Mouse (Mus musculus): ENCODE measurements around the gene Itm2b. TPM values are rescaled to one million over a fixed set of nuclear protein-coding genes. Genes with fewer than 3 reads are reported as not detected.

Itm2b gene
- polyA plus RNA-seq, 2 experiments = 533 to 997 TPM

DNA sequence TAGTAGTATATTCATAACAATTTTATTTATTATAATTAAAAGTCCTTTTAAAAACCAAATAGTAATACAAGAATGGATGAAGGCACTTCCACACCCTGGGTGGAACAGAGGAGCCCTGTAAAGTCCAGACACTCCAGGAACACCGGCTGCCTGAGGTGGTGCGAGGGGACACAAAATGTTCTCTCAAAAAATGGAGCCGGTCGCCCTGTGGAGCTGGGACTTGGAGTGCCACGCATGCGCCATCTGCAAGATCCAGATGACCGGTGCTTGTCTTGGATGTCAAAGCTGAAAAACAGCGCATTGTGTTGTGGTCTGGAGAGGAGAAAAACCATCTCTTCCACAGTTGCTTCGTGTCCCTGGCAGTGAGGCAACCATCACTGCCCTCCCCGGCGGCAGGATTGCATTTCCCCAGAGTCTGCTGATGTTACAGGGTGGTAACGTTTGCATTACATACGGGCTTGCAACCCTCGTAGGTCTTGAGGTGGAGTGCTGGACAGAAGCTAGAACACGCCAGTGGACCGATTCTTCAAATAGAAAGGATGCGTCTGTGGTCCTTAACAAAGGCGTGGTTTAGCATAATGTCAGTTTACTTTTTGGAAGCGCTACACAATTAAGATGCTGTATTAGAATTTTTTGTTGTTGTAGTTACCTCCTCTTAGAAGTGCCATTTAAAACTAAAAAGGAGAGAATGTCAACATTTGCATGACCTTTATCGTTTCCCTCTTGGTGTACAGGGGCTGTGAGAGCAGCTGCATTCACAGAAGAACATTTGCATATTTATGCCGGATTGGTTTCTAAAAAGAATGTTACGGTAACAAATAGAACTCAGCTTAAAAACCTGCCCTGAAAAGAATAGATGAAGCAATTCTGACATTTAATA is 49.9 kb downstream of the Itm2b start:
- no peak for ATAC-seq (ENCODE audit: low FRiP score, low read depth)
- no peak overlapping the region for H3K4me2 ChIP-seq (replicated peaks; ENCODE audit: low read depth, low read length, severe bottlenecking)
- WGBS = 82% methylated on average over 22 of the region's 22 CpGs
- no peak for TF ChIP-seq POLR2A (IDR thresholded peaks at IDR 0.05; ENCODE audit: borderline replicate concordance, extremely low read depth, insufficient read depth, insufficient read length)
- no peaks in the 10 kb centered on the region for H3K4me1 ChIP-seq (ENCODE audit: control insufficient read depth, insufficient read depth, low read length)
- no peak overlapping the region for H3K9ac ChIP-seq (ENCODE audit: low read depth, low read length, severe bottlenecking)
- no peaks in the 10 kb centered on the region for H3K9me3 ChIP-seq (ENCODE audit: control insufficient read depth, low read length)
- H3K36me3 ChIP-seq (ENCODE audit: control insufficient read depth, insufficient read depth, low read length) = no peaks in the 10 kb centered on the region
- no peak overlapping the region for H3K27ac ChIP-seq (replicated peaks; ENCODE audit: low read depth, low read length)
- DNase-seq (ENCODE audit: low spot score) = no peak
- H3K27me3 ChIP-seq (ENCODE audit: control insufficient read depth, insufficient read depth, low read length) = no peaks in the 10 kb centered on the region
- H3K4me3 ChIP-seq (replicated peaks; ENCODE audit: low read length) = no peak overlapping the region

DNA sequence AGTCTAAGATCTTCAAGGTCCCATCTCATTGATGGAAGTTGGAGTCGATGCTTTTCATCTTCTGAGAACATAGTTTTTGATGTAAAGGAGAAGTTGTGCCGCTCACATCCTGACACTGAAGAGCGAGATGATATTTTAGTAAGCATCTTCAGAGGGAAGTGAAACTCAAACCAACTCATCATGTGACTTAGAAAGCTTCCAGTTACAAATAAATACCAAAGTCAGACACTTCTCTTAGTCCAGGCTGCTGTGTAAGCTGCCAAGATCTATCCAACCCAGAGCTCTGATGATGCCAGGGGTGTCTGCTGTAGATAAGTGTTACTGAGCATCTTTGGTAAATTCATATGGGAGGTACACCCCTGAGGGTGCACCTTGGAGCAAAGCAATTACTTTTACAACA is 51.2 kb downstream of the Itm2b start:
- no peak overlapping the region for H3K27ac ChIP-seq (replicated peaks; ENCODE audit: low read depth, low read length)
- H3K4me3 ChIP-seq (replicated peaks; ENCODE audit: low read length) = no peak overlapping the region
- no peaks in the 10 kb centered on the region for H3K9me3 ChIP-seq (ENCODE audit: control insufficient read depth, low read length)
- H3K9ac ChIP-seq (ENCODE audit: low read depth, low read length, severe bottlenecking) = no peak overlapping the region
- no peaks in the 10 kb centered on the region for H3K36me3 ChIP-seq (ENCODE audit: control insufficient read depth, insufficient read depth, low read length)
- no peak for ATAC-seq (ENCODE audit: low FRiP score, low read depth)
- 90% methylated on average over 3 of the region's 3 CpGs for WGBS
- H3K27me3 ChIP-seq (ENCODE audit: control insufficient read depth, insufficient read depth, low read length) = no peaks in the 10 kb centered on the region
- DNase-seq (ENCODE audit: low spot score) = no peak
- H3K4me1 ChIP-seq (ENCODE audit: control insufficient read depth, insufficient read depth, low read length) = no peaks in the 10 kb centered on the region
- no peak for TF ChIP-seq POLR2A (IDR thresholded peaks at IDR 0.05; ENCODE audit: borderline replicate concordance, extremely low read depth, insufficient read depth, insufficient read length)
- no peak overlapping the region for H3K4me2 ChIP-seq (replicated peaks; ENCODE audit: low read depth, low read length, severe bottlenecking)

DNA sequence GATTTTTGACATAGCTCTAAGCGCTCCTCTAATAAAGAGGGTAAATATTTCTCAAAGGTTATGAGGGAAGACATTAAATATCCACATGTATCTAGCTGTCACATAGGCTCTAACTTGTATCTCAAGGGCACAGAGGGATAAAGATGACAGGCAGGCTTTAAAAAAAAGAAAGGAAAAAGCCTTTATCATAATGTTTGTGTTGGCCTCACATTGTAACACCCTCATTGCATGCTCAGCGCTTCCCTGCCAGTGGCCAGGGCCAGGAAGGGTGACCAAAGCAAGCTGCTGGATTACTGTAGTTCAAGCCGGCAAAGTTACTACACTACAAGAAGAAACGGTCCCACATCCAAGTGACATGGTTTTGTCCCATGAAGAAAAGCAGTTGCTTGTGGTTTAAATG is 53.7 kb downstream of the Itm2b start:
- no peak for ATAC-seq (ENCODE audit: low FRiP score, low read depth)

DNA sequence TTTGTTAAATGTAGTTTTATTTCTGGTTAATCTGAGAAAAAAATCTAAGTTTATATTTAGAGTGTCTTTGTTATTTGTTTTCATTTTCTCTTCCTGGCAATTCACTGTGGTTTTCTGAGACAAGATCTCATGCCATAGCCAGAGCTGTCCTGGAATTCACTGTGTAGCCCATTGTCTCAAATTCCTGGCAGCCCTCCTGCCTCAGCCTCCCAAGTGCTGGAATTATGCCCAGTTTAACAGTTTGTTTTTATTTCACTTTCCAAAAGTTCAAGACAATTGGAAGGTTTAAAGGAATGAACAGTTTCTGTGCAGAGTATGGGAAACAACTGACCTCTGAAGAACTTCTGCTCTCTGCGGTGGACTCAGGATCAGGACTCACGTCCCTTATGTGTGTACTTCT is 55.2 kb downstream of the Itm2b start:
- no peak overlapping the region for H3K4me3 ChIP-seq (replicated peaks; ENCODE audit: low read length)
- no peak overlapping the region for H3K9ac ChIP-seq (ENCODE audit: low read depth, low read length, severe bottlenecking)
- no peak for TF ChIP-seq POLR2A (IDR thresholded peaks at IDR 0.05; ENCODE audit: borderline replicate concordance, extremely low read depth, insufficient read depth, insufficient read length)
- H3K27me3 ChIP-seq (ENCODE audit: control insufficient read depth, insufficient read depth, low read length) = no peaks in the 10 kb centered on the region
- 82% methylated on average over 2 of the region's 2 CpGs for WGBS
- H3K4me1 ChIP-seq (ENCODE audit: control insufficient read depth, insufficient read depth, low read length) = no peaks in the 10 kb centered on the region
- no peak overlapping the region for H3K27ac ChIP-seq (replicated peaks; ENCODE audit: low read depth, low read length)
- no peaks in the 10 kb centered on the region for H3K36me3 ChIP-seq (ENCODE audit: control insufficient read depth, insufficient read depth, low read length)
- no peak for DNase-seq (ENCODE audit: low spot score)
- no peak for ATAC-seq (ENCODE audit: low FRiP score, low read depth)
- no peak overlapping the region for H3K4me2 ChIP-seq (replicated peaks; ENCODE audit: low read depth, low read length, severe bottlenecking)
- H3K9me3 ChIP-seq (ENCODE audit: control insufficient read depth, low read length) = no peaks in the 10 kb centered on the region

More for the DNA sequence above, 53.7 kb downstream of the Itm2b start:
- 90% methylated on average over 4 of the region's 4 CpGs for WGBS
- no peaks in the 10 kb centered on the region for H3K27me3 ChIP-seq (ENCODE audit: control insufficient read depth, insufficient read depth, low read length)
- no peaks in the 10 kb centered on the region for H3K9me3 ChIP-seq (ENCODE audit: control insufficient read depth, low read length)
- no peak for DNase-seq (ENCODE audit: low spot score)
- H3K4me1 ChIP-seq (ENCODE audit: control insufficient read depth, insufficient read depth, low read length) = no peaks in the 10 kb centered on the region
- no peak for TF ChIP-seq POLR2A (IDR thresholded peaks at IDR 0.05; ENCODE audit: borderline replicate concordance, extremely low read depth, insufficient read depth, insufficient read length)
- H3K27ac ChIP-seq (replicated peaks; ENCODE audit: low read depth, low read length) = no peak overlapping the region
- no peak overlapping the region for H3K4me3 ChIP-seq (replicated peaks; ENCODE audit: low read length)
- H3K4me2 ChIP-seq (replicated peaks; ENCODE audit: low read depth, low read length, severe bottlenecking) = no peak overlapping the region
- H3K36me3 ChIP-seq (ENCODE audit: control insufficient read depth, insufficient read depth, low read length) = no peaks in the 10 kb centered on the region
- no peak overlapping the region for H3K9ac ChIP-seq (ENCODE audit: low read depth, low read length, severe bottlenecking)

DNA sequence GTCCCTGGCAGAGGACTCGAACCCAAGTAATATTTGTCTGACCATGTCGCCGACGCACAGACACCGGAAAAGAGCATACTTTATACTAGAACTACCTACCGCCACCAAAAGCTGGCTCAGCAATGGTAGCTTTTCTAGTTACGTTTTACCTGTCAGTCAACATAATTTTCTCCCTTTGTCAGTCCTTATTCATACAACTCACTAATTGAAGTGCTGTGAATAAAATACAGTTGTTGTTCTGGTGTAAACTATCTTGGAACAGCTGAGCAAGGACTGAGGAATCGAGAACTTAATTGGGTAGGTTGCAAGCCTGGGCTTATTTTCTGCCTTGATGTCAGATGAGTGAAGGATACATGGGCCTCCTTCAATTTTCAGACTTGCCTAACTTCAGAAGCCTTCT is 58.6 kb downstream of the Itm2b start:
- TF ChIP-seq POLR2A (IDR thresholded peaks at IDR 0.05; ENCODE audit: borderline replicate concordance, extremely low read depth, insufficient read depth, insufficient read length) = no peak
- no peaks in the 10 kb centered on the region for H3K36me3 ChIP-seq (ENCODE audit: control insufficient read depth, insufficient read depth, low read length)

More for the DNA sequence above, 58.6 kb downstream of the Itm2b start:
- peak overlapping the region; percentile 80 for H3K9ac ChIP-seq (ENCODE audit: low read depth, low read length, severe bottlenecking)
- peak overlapping the region; percentile 89 for H3K4me3 ChIP-seq (replicated peaks; ENCODE audit: low read length)
- H3K4me1 ChIP-seq (ENCODE audit: control insufficient read depth, insufficient read depth, low read length) = no peaks in the 10 kb centered on the region
- ATAC-seq (ENCODE audit: low FRiP score, low read depth) (no peak), DNase-seq (ENCODE audit: low spot score) (no peak)
- peak overlapping the region; percentile 82 for H3K27ac ChIP-seq (replicated peaks; ENCODE audit: low read depth, low read length)
- H3K9me3 ChIP-seq (ENCODE audit: control insufficient read depth, low read length) = no peaks in the 10 kb centered on the region
- H3K4me2 ChIP-seq (replicated peaks; ENCODE audit: low read depth, low read length, severe bottlenecking) = peak overlapping the region; percentile 95
- WGBS = 5% methylated on average over 8 of the region's 8 CpGs
- no peaks in the 10 kb centered on the region for H3K27me3 ChIP-seq (ENCODE audit: control insufficient read depth, insufficient read depth, low read length)
